Mouse (Mus musculus) heart, postnatal 0 days (tissue): Measurements from ENCODE around the gene Atp1a1.

ENCODE experiments used
- CTCF ChIP-seq: IDR thresholded peaks from 2 replicates; pipeline ENCODE4 v1.5.1; 2016; ENCODE audit warnings: antibody characterized with exemption, control low read depth, low read depth
- EP300 ChIP-seq: IDR thresholded peaks from 2 replicates; pipeline ENCODE4 v1.6.1; 2016; ENCODE audit warnings: antibody characterized with exemption, low read depth

DNA sequence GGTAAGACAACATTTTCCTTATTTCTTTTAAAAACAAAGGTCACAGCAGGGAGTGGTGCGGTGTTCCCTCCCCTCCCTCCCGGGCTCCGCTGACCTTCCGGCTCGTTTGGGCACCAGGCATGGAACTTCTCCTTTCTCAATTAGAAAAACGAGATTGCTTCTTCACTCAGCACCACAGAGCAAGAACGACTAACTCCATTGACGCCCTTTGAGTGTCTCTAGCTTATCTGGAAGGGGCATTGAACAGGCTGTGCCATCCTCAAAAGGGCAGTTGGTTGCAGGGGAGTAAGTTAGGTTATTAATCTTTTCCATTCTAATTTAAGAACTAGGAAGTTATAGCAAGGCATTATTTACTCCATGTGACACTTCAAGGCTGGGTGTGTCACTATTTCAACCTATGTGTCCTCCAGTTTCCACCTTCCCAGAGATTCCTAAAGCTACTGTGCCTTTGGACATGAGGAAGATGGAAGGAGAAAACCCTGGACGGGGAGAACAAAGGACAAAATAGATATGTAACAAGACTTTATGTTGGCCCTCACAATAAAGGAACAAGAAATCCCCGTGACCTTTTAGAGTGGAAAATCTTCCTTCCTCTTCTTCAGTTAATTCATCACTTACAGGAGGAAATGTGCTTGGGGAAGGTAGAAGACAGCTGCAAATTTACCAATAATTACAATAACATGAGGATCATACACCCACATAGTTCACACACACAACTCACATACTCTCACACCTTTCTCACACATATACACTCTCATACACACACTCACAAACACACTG is 7.0 kb downstream of the Atp1a1 start:
- TF ChIP-seq CTCF, result no peak
- TF ChIP-seq EP300, result 0 out of 2 replicates have a peak, but pooled peaks have one; percentile 69
